Mouse (Mus musculus): ENCODE results near the gene Stum. TPM values are rescaled to one million over a fixed set of nuclear protein-coding genes. Genes with fewer than 3 reads are reported as not detected.
A peak's percentile ranks its signal among the peaks of the same experiment; 100 is the strongest.

The Stum gene
- total and polyA plus RNA-seq, 3 experiments: 0.42 to 0.61 (median 0.51) TPM

GRCm38 (mm10) chr1:180492777-180493176 is 9.5 kb upstream of the Stum start:
- no peak overlapping the region for H3K4me2 ChIP-seq (ENCODE audit: insufficient read depth, low read depth, poor library complexity, severe bottlenecking)
- no peaks in the 10 kb centered on the region for H3K27me3 ChIP-seq (replicated peaks)
- H3K27ac ChIP-seq (ENCODE audit: insufficient read depth, low read depth): no peak overlapping the region
- no peaks in the 10 kb centered on the region for H3K79me2 ChIP-seq (replicated peaks; ENCODE audit: control insufficient read depth, extremely low read depth, insufficient read depth, poor library complexity, severe bottlenecking)
- dilution Hi-C loops (cut with MboI; ENCODE audit: extremely low pct_ligation_motif_present, extremely low pct_unique_long_range_greater_than_20kb, low sequenced_read_pairs): no loop called here
- in situ Hi-C loops (cut with MboI; ENCODE audit: low pct_ligation_motif_present, low pct_unique_long_range_greater_than_20kb, low sequenced_read_pairs): no loop called here
- H3K9me3 ChIP-seq (replicated peaks; ENCODE audit: low read length): no peaks in the 10 kb centered on the region
- no peak for DNase-seq (ENCODE audit: extremely low read depth)
- peaks cover 18 to 41% of the 10 kb centered on the region in 2 experiments for H3K4me1 ChIP-seq (ENCODE audit: control insufficient read depth in 1 of 2, insufficient read depth in 2 of 2)
- peaks cover 0 to 6% of the 10 kb centered on the region in 2 experiments for H3K36me3 ChIP-seq (replicated peaks in 1 of 2; ENCODE audit: control insufficient read depth in 1 of 2, insufficient read depth in 1 of 2, low read length in 1 of 2)
- H3K4me3 ChIP-seq (replicated peaks in 1 of 3; ENCODE audit: low read depth in 2 of 3, low read length in 2 of 3, poor library complexity in 1 of 3): no peak overlapping the region
- no peak overlapping the region for H3K9ac ChIP-seq (ENCODE audit: insufficient read depth, low read depth)
- TF ChIP-seq BHLHE40 (IDR thresholded peaks at IDR 0.05; ENCODE audit: low read depth, low read length) (no peak), E2F4 (IDR thresholded peaks at IDR 0.05; ENCODE audit: insufficient replicate concordance, low read depth, low read length) (no peak), USF2 (conservative IDR thresholded peaks at IDR 0.05; ENCODE audit: low read depth, low read length) (no peak), ZMIZ1 (IDR thresholded peaks at IDR 0.05; ENCODE audit: low read depth, low read length) (no peak), IRF4 (IDR thresholded peaks at IDR 0.05; ENCODE audit: low read depth, low read length) (no peak), RAD21 (IDR thresholded peaks at IDR 0.05; ENCODE audit: low read depth, low read length) (no peak), CTCF (conservative IDR thresholded peaks at IDR 0.05 in 1 of 2, IDR thresholded peaks at IDR 0.05 in 1 of 2; ENCODE audit: low read depth in 2 of 2, low read length in 2 of 2) (no peak), MEF2A (IDR thresholded peaks at IDR 0.05; ENCODE audit: borderline replicate concordance, low read depth, low read length) (no peak), CHD1 (IDR thresholded peaks at IDR 0.05; ENCODE audit: low read depth, low read length) (no peak), SMC3 (IDR thresholded peaks at IDR 0.05; ENCODE audit: low read depth, low read length) (no peak), CHD2 (IDR thresholded peaks at IDR 0.05; ENCODE audit: low read length) (no peak), MYC (IDR thresholded peaks at IDR 0.05; ENCODE audit: low read depth, low read length) (no peak), USF1 (IDR thresholded peaks at IDR 0.05; ENCODE audit: low read depth, low read length) (no peak), MAX (IDR thresholded peaks at IDR 0.05; ENCODE audit: low read length) (no peak), SIN3A (IDR thresholded peaks at IDR 0.05; ENCODE audit: low read length) (no peak), POLR2AphosphoS2 (IDR thresholded peaks at IDR 0.05; ENCODE audit: low read depth, low read length) (no peak), ZNF384 (IDR thresholded peaks at IDR 0.05; ENCODE audit: low read depth, low read length) (no peak), ZC3H11A (IDR thresholded peaks at IDR 0.05; ENCODE audit: low read depth, low read length) (no peak)

- peaks cover 12 to 21% of the 10 kb centered on the region in 2 experiments for H3K4me1 ChIP-seq (ENCODE audit: control insufficient read depth in 1 of 2, insufficient read depth in 2 of 2)
- H3K79me2 ChIP-seq (replicated peaks; ENCODE audit: control insufficient read depth, extremely low read depth, insufficient read depth, poor library complexity, severe bottlenecking): no peaks in the 10 kb centered on the region
- H3K4me2 ChIP-seq (ENCODE audit: insufficient read depth, low read depth, poor library complexity, severe bottlenecking): no peak overlapping the region
- H3K9ac ChIP-seq (ENCODE audit: insufficient read depth, low read depth): no peak overlapping the region
- dilution Hi-C loops (cut with MboI; ENCODE audit: extremely low pct_ligation_motif_present, extremely low pct_unique_long_range_greater_than_20kb, low sequenced_read_pairs): no loop called here
- H3K9me3 ChIP-seq (replicated peaks; ENCODE audit: low read length): no peaks in the 10 kb centered on the region
- no peak for DNase-seq (ENCODE audit: extremely low read depth)
- peaks cover 0 to 2% of the 10 kb centered on the region in 2 experiments for H3K36me3 ChIP-seq (replicated peaks in 1 of 2; ENCODE audit: control insufficient read depth in 1 of 2, insufficient read depth in 1 of 2, low read length in 1 of 2)
- TF ChIP-seq IRF4 (IDR thresholded peaks at IDR 0.05; ENCODE audit: low read depth, low read length) (peak; percentile 30; the same call in 1 of the 2 replicates), ZNF384 (IDR thresholded peaks at IDR 0.05; ENCODE audit: low read depth, low read length) (no peak), USF2 (conservative IDR thresholded peaks at IDR 0.05; ENCODE audit: low read depth, low read length) (peak; percentile 50; the same call in 1 of the 2 replicates), USF1 (IDR thresholded peaks at IDR 0.05; ENCODE audit: low read depth, low read length) (peak; percentile 59), BHLHE40 (IDR thresholded peaks at IDR 0.05; ENCODE audit: low read depth, low read length) (peak; percentile 57), MAZ (IDR thresholded peaks at IDR 0.05; ENCODE audit: low read depth, low read length) (no peak), RAD21 (IDR thresholded peaks at IDR 0.05; ENCODE audit: low read depth, low read length) (no peak)
- H3K27me3 ChIP-seq (replicated peaks): no peaks in the 10 kb centered on the region
- no peak overlapping the region for H3K4me3 ChIP-seq (replicated peaks in 1 of 3; ENCODE audit: low read depth in 2 of 3, low read length in 2 of 3, poor library complexity in 1 of 3)
- in situ Hi-C loops (cut with MboI; ENCODE audit: low pct_ligation_motif_present, low pct_unique_long_range_greater_than_20kb, low sequenced_read_pairs): loop anchor here (10.0 kb wide), 1 partner anchor 59 kb away; no protein-coding TSS in a partner anchor
- H3K27ac ChIP-seq (ENCODE audit: insufficient read depth, low read depth): no peak overlapping the region
Measured at GRCm38 (mm10) chr1:180485346-180485745, 2.0 kb upstream of the Stum start.

Measured in CH12.LX (cell line).